Mouse (Mus musculus): ENCODE measurements around the gene Chchd6. TPM values are rescaled to one million over a fixed set of nuclear protein-coding genes. Genes with fewer than 3 reads are reported as not detected.

Gene Chchd6
- polyA plus RNA-seq, 1 experiment from 2014 or later = 103 TPM

- Histone ChIP-seq H3K36me3 (no peaks in the 10 kb centered on the region), H3K27ac (no peak overlapping the region), H3K4me1 (replicated peaks) (no peaks in the 10 kb centered on the region), H3K4me3 (no peak overlapping the region), H3K27me3 (ENCODE audit: insufficient read depth, poor library complexity, severe bottlenecking) (no peaks in the 10 kb centered on the region), H3K9me3 (no peaks in the 10 kb centered on the region)
- no peak for DNase-seq (ENCODE audit: low spot score)
- WGBS = 88% methylated on average over 2 of the region's 2 CpGs
These were observed 191.9 kb downstream of the Chchd6 start for GRCm38 (mm10) chr6:89403257-89404225.

- no peaks in the 10 kb centered on the region for H3K9me3 ChIP-seq
- no peaks in the 10 kb centered on the region for H3K36me3 ChIP-seq
- WGBS = 87% methylated on average over 2 of the region's 2 CpGs
- no peak for DNase-seq (ENCODE audit: low spot score)
- H3K4me1 ChIP-seq (replicated peaks) = no peaks in the 10 kb centered on the region
- H3K4me3 ChIP-seq = no peak overlapping the region
- H3K27ac ChIP-seq = no peak overlapping the region
- H3K27me3 ChIP-seq (ENCODE audit: insufficient read depth, poor library complexity, severe bottlenecking) = no peaks in the 10 kb centered on the region
These were observed 193.0 kb downstream of the Chchd6 start for GRCm38 (mm10) chr6:89402406-89402805.

- H3K4me3 ChIP-seq = no peak overlapping the region
- no peaks in the 10 kb centered on the region for H3K27me3 ChIP-seq (ENCODE audit: insufficient read depth, poor library complexity, severe bottlenecking)
- no peak for DNase-seq (ENCODE audit: low spot score)
- no peaks in the 10 kb centered on the region for H3K9me3 ChIP-seq
- H3K27ac ChIP-seq = no peak overlapping the region
- no peaks in the 10 kb centered on the region for H3K36me3 ChIP-seq
- 94% methylated on average over 1 of the region's 1 CpGs for WGBS
- no peaks in the 10 kb centered on the region for H3K4me1 ChIP-seq (replicated peaks)
These were observed 195.9 kb downstream of the Chchd6 start for GRCm38 (mm10) chr6:89399564-89399963.

- Histone ChIP-seq H3K36me3 (no peaks in the 10 kb centered on the region), H3K4me1 (replicated peaks) (no peaks in the 10 kb centered on the region), H3K4me3 (no peak overlapping the region), H3K27ac (no peak overlapping the region), H3K27me3 (ENCODE audit: insufficient read depth, poor library complexity, severe bottlenecking) (no peaks in the 10 kb centered on the region), H3K9me3 (no peaks in the 10 kb centered on the region)
- DNase-seq (ENCODE audit: low spot score) = no peak
- WGBS = 92% methylated on average over 4 of the region's 4 CpGs
These were observed 197.5 kb downstream of the Chchd6 start for GRCm38 (mm10) chr6:89397919-89398318.

GRCm38 (mm10) chr6:89393820-89394219 lies 201.6 kb downstream of the Chchd6 start:
- H3K36me3 ChIP-seq = no peaks in the 10 kb centered on the region
- H3K4me3 ChIP-seq = no peak overlapping the region
- H3K27ac ChIP-seq = no peak overlapping the region
- peaks cover 9% of the 10 kb centered on the region; the same call in 1 of the 2 replicates for H3K4me1 ChIP-seq (replicated peaks)
- H3K27me3 ChIP-seq (ENCODE audit: insufficient read depth, poor library complexity, severe bottlenecking) = no peaks in the 10 kb centered on the region
- DNase-seq (ENCODE audit: low spot score) = no peak
- no peaks in the 10 kb centered on the region for H3K9me3 ChIP-seq
- WGBS = 93% methylated on average over 2 of the region's 2 CpGs

GRCm38 (mm10) chr6:89392213-89392612 lies 203.2 kb downstream of the Chchd6 start:
- no peaks in the 10 kb centered on the region for H3K27me3 ChIP-seq (ENCODE audit: insufficient read depth, poor library complexity, severe bottlenecking)
- H3K4me1 ChIP-seq (replicated peaks) = peaks cover 9% of the 10 kb centered on the region; the same call in 1 of the 2 replicates
- H3K36me3 ChIP-seq = no peaks in the 10 kb centered on the region
- no peaks in the 10 kb centered on the region for H3K9me3 ChIP-seq
- WGBS = 94% methylated on average over 2 of the region's 2 CpGs
- H3K4me3 ChIP-seq = no peak overlapping the region
- no peak for DNase-seq (ENCODE audit: low spot score)
- H3K27ac ChIP-seq = no peak overlapping the region

GRCm38 (mm10) chr6:89389771-89390170 lies 205.7 kb downstream of the Chchd6 start:
- Histone ChIP-seq H3K27me3 (ENCODE audit: insufficient read depth, poor library complexity, severe bottlenecking) (no peaks in the 10 kb centered on the region), H3K9me3 (no peaks in the 10 kb centered on the region), H3K27ac (no peak overlapping the region), H3K4me3 (no peak overlapping the region), H3K36me3 (no peaks in the 10 kb centered on the region), H3K4me1 (replicated peaks) (peaks cover 9% of the 10 kb centered on the region; the same call in 1 of the 2 replicates)
- WGBS = 73% methylated on average over 7 of the region's 7 CpGs
- DNase-seq (ENCODE audit: low spot score) = peak; percentile 7

- WGBS = 76% methylated on average over 1 of the region's 1 CpGs
These were observed 208.5 kb downstream of the Chchd6 start for GRCm38 (mm10) chr6:89386956-89387355.

GRCm38 (mm10) chr6:89384699-89385098 lies 210.8 kb downstream of the Chchd6 start:
- 85% methylated on average over 2 of the region's 2 CpGs for WGBS
- H3K9me3 ChIP-seq = no peaks in the 10 kb centered on the region

More at GRCm38 (mm10) chr6:89386956-89387355, 208.5 kb downstream of the Chchd6 start:
- H3K4me3 ChIP-seq = no peak overlapping the region
- DNase-seq (ENCODE audit: low spot score) = no peak
- H3K27ac ChIP-seq = no peak overlapping the region
- no peaks in the 10 kb centered on the region for H3K9me3 ChIP-seq
- no peaks in the 10 kb centered on the region for H3K36me3 ChIP-seq
- peaks cover 23% of the 10 kb centered on the region for H3K4me1 ChIP-seq (replicated peaks)
- H3K27me3 ChIP-seq (ENCODE audit: insufficient read depth, poor library complexity, severe bottlenecking) = peaks cover 6% of the 10 kb centered on the region; the same call in 1 of the 2 replicates

GRCm38 (mm10) chr6:89381851-89382250 lies 213.6 kb downstream of the Chchd6 start:
- 6% methylated on average over 5 of the region's 5 CpGs for WGBS
- peak; percentile 35 for DNase-seq (ENCODE audit: low spot score)
- peak overlapping the region; percentile 64 for H3K27ac ChIP-seq
- no peaks in the 10 kb centered on the region for H3K9me3 ChIP-seq
- H3K27me3 ChIP-seq (ENCODE audit: insufficient read depth, poor library complexity, severe bottlenecking) = peaks cover 13% of the 10 kb centered on the region; the same call in 1 of the 2 replicates
- no peaks in the 10 kb centered on the region for H3K36me3 ChIP-seq
- no peak overlapping the region for H3K4me3 ChIP-seq
- peaks cover 35% of the 10 kb centered on the region for H3K4me1 ChIP-seq (replicated peaks)

More at GRCm38 (mm10) chr6:89384699-89385098, 210.8 kb downstream of the Chchd6 start:
- H3K36me3 ChIP-seq = no peaks in the 10 kb centered on the region
- peaks cover 39% of the 10 kb centered on the region for H3K4me1 ChIP-seq (replicated peaks)
- DNase-seq (ENCODE audit: low spot score) = no peak
- no peak overlapping the region for H3K4me3 ChIP-seq
- peaks cover 13% of the 10 kb centered on the region; the same call in 1 of the 2 replicates for H3K27me3 ChIP-seq (ENCODE audit: insufficient read depth, poor library complexity, severe bottlenecking)
- no peak overlapping the region for H3K27ac ChIP-seq

GRCm38 (mm10) chr6:89381172-89381571 lies 214.3 kb downstream of the Chchd6 start:
- H3K36me3 ChIP-seq = no peaks in the 10 kb centered on the region
- no peaks in the 10 kb centered on the region for H3K9me3 ChIP-seq
- peak overlapping the region; percentile 64; the same call in 1 of the 2 replicates for H3K27ac ChIP-seq
- no peak for DNase-seq (ENCODE audit: low spot score)
- H3K4me3 ChIP-seq = no peak overlapping the region
- H3K4me1 ChIP-seq (replicated peaks) = peaks cover 35% of the 10 kb centered on the region
- H3K27me3 ChIP-seq (ENCODE audit: insufficient read depth, poor library complexity, severe bottlenecking) = peaks cover 13% of the 10 kb centered on the region; the same call in 1 of the 2 replicates
- 34% methylated on average over 3 of the region's 3 CpGs for WGBS

GRCm38 (mm10) chr6:89380751-89381150 lies 214.7 kb downstream of the Chchd6 start:
- no peaks in the 10 kb centered on the region for H3K9me3 ChIP-seq
- no peak for DNase-seq (ENCODE audit: low spot score)
- peaks cover 13% of the 10 kb centered on the region; the same call in 1 of the 2 replicates for H3K27me3 ChIP-seq (ENCODE audit: insufficient read depth, poor library complexity, severe bottlenecking)
- H3K4me1 ChIP-seq (replicated peaks) = peaks cover 35% of the 10 kb centered on the region
- no peak overlapping the region for H3K4me3 ChIP-seq
- 28% methylated on average over 3 of the region's 3 CpGs for WGBS
- H3K27ac ChIP-seq = peak overlapping the region; percentile 64; the same call in 1 of the 2 replicates
- H3K36me3 ChIP-seq = no peaks in the 10 kb centered on the region

- H3K4me3 ChIP-seq = no peak overlapping the region
- 66% methylated on average over 2 of the region's 2 CpGs for WGBS
- H3K27me3 ChIP-seq (ENCODE audit: insufficient read depth, poor library complexity, severe bottlenecking) = peaks cover 7% of the 10 kb centered on the region; the same call in 1 of the 2 replicates
- H3K36me3 ChIP-seq = no peaks in the 10 kb centered on the region
- no peak overlapping the region for H3K27ac ChIP-seq
- DNase-seq (ENCODE audit: low spot score) = no peak
- H3K9me3 ChIP-seq = no peaks in the 10 kb centered on the region
- peaks cover 34% of the 10 kb centered on the region for H3K4me1 ChIP-seq (replicated peaks)
These were observed 217.2 kb downstream of the Chchd6 start for GRCm38 (mm10) chr6:89378264-89378663.
